Mouse (Mus musculus) limb, embryonic 11.5 days (tissue): ENCODE measurements around the gene Gm9. TPM values are rescaled to one million over a fixed set of nuclear protein-coding genes. Genes with fewer than 3 reads are reported as not detected.
"Not testable (repeated sequence)": the region's sequence is repeated elsewhere in the genome, so short reads cannot be mapped to it uniquely, and the experiment has no call there.

Source experiments
- ATAC-seq: fragments of 200-750 bp; cut with Nextera tagmentation; 2 replicates; pipeline ENCODE4 v1.8.0; 2017; ENCODE audit warnings: low read depth; ENCODE audit not compliant: insufficient number of reproducible peaks, low FRiP score, low TSS enrichment
- DNase-seq: peaks from one replicate; pipeline ENCODE4 v3.0.0-alpha.2; 2015; ENCODE audit warnings: low spot score
- H3K27ac ChIP-seq: fragments of 300-500 bp; sonication (generic); replicated peaks from 2 replicates; pipeline ENCODE4 v1.5.1; 2014; ENCODE audit warnings: low read depth, mild to moderate bottlenecking, low read length
- H3K27me3 ChIP-seq: fragments of 300-500 bp; sonication (generic); 2 replicates; pipeline ENCODE4 v1.6.1; 2014; ENCODE audit warnings: mild to moderate bottlenecking, low read length, mixed read lengths; ENCODE audit not compliant: control insufficient read depth, insufficient read depth
- H3K36me3 ChIP-seq: fragments of 300-500 bp; sonication (generic); 2 replicates; pipeline ENCODE4 v1.6.1; 2014; ENCODE audit warnings: mild to moderate bottlenecking, low read length, moderate library complexity, mixed read lengths; ENCODE audit not compliant: control insufficient read depth, insufficient read depth
- H3K4me1 ChIP-seq: fragments of 300-500 bp; sonication (generic); 2 replicates; pipeline ENCODE4 v1.6.1; 2014; ENCODE audit warnings: low read length, mixed read lengths; ENCODE audit not compliant: control insufficient read depth, insufficient read depth
- H3K4me2 ChIP-seq: fragments of 300-500 bp; sonication (generic); 2 replicates; pipeline ENCODE4 v1.6.1; 2014; ENCODE audit warnings: low read depth, mild to moderate bottlenecking, moderate library complexity; ENCODE audit not compliant: severe bottlenecking
- H3K4me3 ChIP-seq: fragments of 300-500 bp; sonication (generic); 2 replicates; pipeline ENCODE4 v1.5.1; 2014; ENCODE audit warnings: low read depth, low read length
- H3K9ac ChIP-seq: fragments of 300-500 bp; sonication (generic); 2 replicates; pipeline ENCODE4 v1.6.1; 2014; ENCODE audit warnings: mild to moderate bottlenecking, low read length
- H3K9me3 ChIP-seq: fragments of 300-500 bp; sonication (generic); 2 replicates; pipeline ENCODE4 v1.6.1; 2016; ENCODE audit warnings: low read length; ENCODE audit not compliant: control insufficient read depth
- WGBS: fragments of 180-500 bp; shearing (Covaris S2); extraction: QIAGEN DNeasy Blood & Tissue Kit; methylation state at CpG from one replicate; pipeline ENCODE4 v1.1.7; 2014; 5-methylcytosine and 5-hydroxymethylcytosine counted together
- polyA plus RNA-seq: library from polyadenylated mRNA; unstranded; fragments of >200 nt; fragmentation: Nextera tagmentation; extraction: Ambion mirVana; gene quantifications from 2 replicates; pipeline ENCODE4 v1.2.1, GENCODE M21; 2014

Gene Gm9
- polyA plus RNA-seq, 1 experiment from 2014 or later = not detected

DNA sequence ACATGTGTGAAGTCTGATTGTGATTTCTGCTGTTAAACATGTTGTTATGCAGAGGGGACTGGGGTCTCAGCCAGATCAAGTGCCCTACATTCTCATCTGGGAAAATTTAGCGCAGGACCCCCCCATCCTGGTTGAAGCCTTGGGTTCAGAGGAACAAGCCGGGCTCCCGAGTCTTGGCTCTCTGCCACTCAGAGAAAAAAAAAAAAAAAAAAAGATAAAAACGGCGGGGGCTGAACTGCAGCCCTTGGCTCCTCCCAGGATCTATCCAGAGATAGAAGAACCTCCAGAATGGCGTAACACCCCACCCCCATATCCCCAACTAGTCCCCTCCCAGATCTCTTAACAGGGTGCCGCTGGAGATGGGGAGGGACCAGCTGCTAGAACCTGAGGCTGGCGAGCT, 26.4 kb downstream of the Gm9 start:
- not testable (repeated sequence) for H3K27ac ChIP-seq, H3K4me2 ChIP-seq, H3K9ac ChIP-seq, H3K9me3 ChIP-seq, H3K27me3 ChIP-seq, DNase-seq, H3K4me3 ChIP-seq, ATAC-seq, H3K4me1 ChIP-seq, H3K36me3 ChIP-seq
- 74% methylated on average over 8 of the region's 8 CpGs for WGBS

DNA sequence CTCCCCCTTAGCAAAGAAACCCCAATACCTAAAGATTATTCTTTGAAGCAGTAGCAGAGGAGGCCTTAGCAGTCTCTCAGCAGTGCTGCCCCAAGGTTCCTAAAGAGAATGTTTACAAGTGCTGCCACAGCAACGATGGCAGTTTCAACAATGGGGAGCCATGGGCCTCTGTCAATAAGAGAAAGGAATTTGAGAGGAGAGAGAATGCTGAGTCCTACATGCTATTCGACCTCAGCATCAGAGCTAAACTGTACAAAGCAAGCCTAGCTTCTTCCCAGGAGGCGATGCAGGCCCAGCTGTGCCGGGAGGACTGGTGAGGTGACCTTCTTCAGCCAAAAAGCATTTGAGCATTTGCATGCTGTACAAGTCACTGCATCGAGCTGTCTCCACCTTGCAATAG, 42.1 kb downstream of the Gm9 start, which contains the start of gene Akap14:
TSS of gene Akap14 (minus strand) at position 101 of the 400 bp plus-strand sequence.
- no peaks in the 10 kb centered on the region for H3K36me3 ChIP-seq
- no peaks in the 10 kb centered on the region for H3K4me1 ChIP-seq
- no peak within 1 kb of the TSS for H3K9ac ChIP-seq
- ATAC-seq (no peak), DNase-seq (no peak)
- H3K4me3 ChIP-seq = no peak within 1 kb of the TSS
- H3K4me2 ChIP-seq = no peak within 1 kb of the TSS
- H3K9me3 ChIP-seq = no peaks in the 10 kb centered on the region
- H3K27me3 ChIP-seq = no peaks in the 10 kb centered on the region
- no peak within 1 kb of the TSS for H3K27ac ChIP-seq
- 56% methylated on average over 5 of the region's 5 CpGs for WGBS

DNA sequence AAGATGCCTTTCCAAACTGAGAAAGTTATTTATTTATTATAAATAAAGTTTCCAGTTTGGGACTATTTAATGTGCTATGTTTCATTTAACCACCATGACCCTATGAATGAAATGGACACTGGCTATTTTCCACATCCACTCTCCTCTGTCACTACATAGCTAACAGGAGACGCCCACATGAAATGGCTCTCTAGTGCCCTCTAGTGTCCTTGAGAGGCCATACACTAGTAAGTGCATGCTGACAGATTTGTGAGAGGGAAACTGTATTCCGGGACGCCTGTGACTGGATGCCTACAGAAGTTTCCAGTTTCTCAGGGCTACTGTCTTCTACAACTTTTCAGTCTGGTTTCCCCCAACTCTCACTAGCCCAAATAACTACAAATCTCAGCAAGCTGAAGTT, 43.8 kb downstream of the Gm9 start:
- Histone ChIP-seq H3K4me2 (no peak overlapping the region), H3K36me3 (no peaks in the 10 kb centered on the region), H3K27ac (no peak overlapping the region), H3K9me3 (no peaks in the 10 kb centered on the region), H3K4me1 (no peaks in the 10 kb centered on the region), H3K27me3 (no peaks in the 10 kb centered on the region), H3K9ac (no peak overlapping the region), H3K4me3 (no peak overlapping the region)
- 25% methylated on average over 3 of the region's 3 CpGs for WGBS
- peak; percentile 36 for DNase-seq
- ATAC-seq = no peak

DNA sequence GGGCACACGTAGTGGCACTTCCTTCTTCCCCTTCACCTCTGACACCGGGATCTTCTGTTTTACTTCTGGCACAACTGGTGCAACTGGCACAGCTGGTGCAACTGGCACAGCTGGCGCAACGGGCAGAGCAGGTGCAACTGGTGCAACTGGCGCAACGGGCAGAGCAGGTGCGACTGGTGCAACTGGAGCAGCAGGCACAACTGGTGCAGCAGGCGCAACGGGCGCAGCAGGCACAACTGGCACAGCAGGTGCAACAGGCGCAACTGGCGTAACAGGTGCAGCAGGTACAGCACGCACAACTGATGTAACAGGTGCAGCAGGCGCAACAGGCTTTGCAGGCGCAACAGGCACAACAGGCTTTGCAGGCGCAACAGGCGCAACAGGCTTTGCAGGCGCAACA, 47.7 kb downstream of the Gm9 start:
- no peaks in the 10 kb centered on the region for H3K27me3 ChIP-seq
- ATAC-seq (no peak), DNase-seq (no peak)
- H3K36me3 ChIP-seq = no peaks in the 10 kb centered on the region
- H3K9ac ChIP-seq = no peak overlapping the region
- 71% methylated on average over 18 of the region's 18 CpGs for WGBS
- no peak overlapping the region for H3K4me2 ChIP-seq
- no peak overlapping the region for H3K4me3 ChIP-seq
- H3K9me3 ChIP-seq = no peaks in the 10 kb centered on the region
- H3K4me1 ChIP-seq = no peaks in the 10 kb centered on the region
- H3K27ac ChIP-seq = no peak overlapping the region

DNA sequence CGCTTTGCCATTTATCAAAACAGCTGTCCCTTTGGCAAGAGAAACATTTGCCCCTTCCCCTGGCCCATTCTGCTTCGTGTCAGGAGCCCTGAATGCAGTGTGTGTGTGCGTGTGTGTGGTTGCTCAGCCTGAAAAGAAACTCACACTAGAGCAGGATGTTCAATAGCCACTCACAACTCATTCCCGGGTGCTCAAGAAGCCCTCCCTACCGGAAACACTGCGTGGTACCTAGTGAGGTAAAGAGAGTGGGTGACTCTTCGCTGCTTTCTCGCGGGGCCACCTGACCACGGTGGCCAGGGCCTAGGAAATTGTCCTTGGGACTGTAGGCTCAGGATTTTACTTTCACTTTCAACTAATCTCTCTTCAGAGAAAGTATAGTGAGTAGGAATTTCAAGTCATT, 49.7 kb downstream of the Gm9 start:
- WGBS = 78% methylated on average over 10 of the region's 10 CpGs

More for the DNA sequence above, 49.7 kb downstream of the Gm9 start:
- Histone ChIP-seq H3K4me2 (no peak overlapping the region), H3K9ac (no peak overlapping the region), H3K36me3 (no peaks in the 10 kb centered on the region), H3K4me1 (no peaks in the 10 kb centered on the region), H3K9me3 (no peaks in the 10 kb centered on the region), H3K4me3 (no peak overlapping the region), H3K27me3 (no peaks in the 10 kb centered on the region), H3K27ac (no peak overlapping the region)
- no peak for ATAC-seq
- no peak for DNase-seq

Other genes starting within 250 kb of the Gm9 start
- 89.0 and 99.0 TPM in 2 replicates for gene Sept6, start 219.2 kb downstream of the Gm9 start, polyA plus RNA-seq
- gene Sowahd, start 162.2 kb downstream of the Gm9 start, polyA plus RNA-seq = not detected in 2 replicates
- 520 and 540 TPM in 2 replicates for gene Rpl39, start 125.6 kb downstream of the Gm9 start, polyA plus RNA-seq
- gene Upf3b, start 100.7 kb downstream of the Gm9 start, polyA plus RNA-seq = 21.8 and 22.4 TPM in 2 replicates
- gene Nkap, start 84.2 kb downstream of the Gm9 start, polyA plus RNA-seq = 24.9 and 26.3 TPM in 2 replicates
- 0.24 TPM in 1 of 2 replicates, not detected in the other for gene Akap14, start 42.2 kb downstream of the Gm9 start, polyA plus RNA-seq
- 358 and 365 TPM in 2 replicates for gene Ndufa1, start 19.9 kb downstream of the Gm9 start, polyA plus RNA-seq
- gene Rnf113a1, start 19.8 kb downstream of the Gm9 start, polyA plus RNA-seq = 11.7 and 12.1 TPM in 2 replicates
- not detected in 2 replicates for gene Rhox1, start 11.2 kb upstream of the Gm9 start, polyA plus RNA-seq
- gene Rhox2a, start 33.9 kb upstream of the Gm9 start, polyA plus RNA-seq = 0.25 TPM in 1 of 2 replicates, not detected in the other
- gene Rhox3a, start 38.9 kb upstream of the Gm9 start, polyA plus RNA-seq = not detected in 2 replicates
- not detected in 2 replicates for gene Rhox4a, start 54.3 kb upstream of the Gm9 start, polyA plus RNA-seq
- not detected in 2 replicates for gene Rhox3a2, start 169.0 kb upstream of the Gm9 start, polyA plus RNA-seq
- gene Rhox4a2, start 179.8 kb upstream of the Gm9 start, polyA plus RNA-seq = not detected in 2 replicates
- gene Rhox2b, start 201.0 kb upstream of the Gm9 start, polyA plus RNA-seq = not detected in 2 replicates
- not detected in 2 replicates for gene Rhox4b, start 221.5 kb upstream of the Gm9 start, polyA plus RNA-seq
- not detected in 2 replicates for gene Rhox2c, start 242.6 kb upstream of the Gm9 start, polyA plus RNA-seq
- not detected in 2 replicates for gene Rhox3c, start 247.5 kb upstream of the Gm9 start, polyA plus RNA-seq